Mouse (Mus musculus): Measurements from ENCODE around the gene Dok7. TPM values are rescaled to one million over a fixed set of nuclear protein-coding genes. Genes with fewer than 3 reads are reported as not detected.

Gene Dok7
- polyA plus RNA-seq, 1 experiment, result 15.8 TPM

DNA sequence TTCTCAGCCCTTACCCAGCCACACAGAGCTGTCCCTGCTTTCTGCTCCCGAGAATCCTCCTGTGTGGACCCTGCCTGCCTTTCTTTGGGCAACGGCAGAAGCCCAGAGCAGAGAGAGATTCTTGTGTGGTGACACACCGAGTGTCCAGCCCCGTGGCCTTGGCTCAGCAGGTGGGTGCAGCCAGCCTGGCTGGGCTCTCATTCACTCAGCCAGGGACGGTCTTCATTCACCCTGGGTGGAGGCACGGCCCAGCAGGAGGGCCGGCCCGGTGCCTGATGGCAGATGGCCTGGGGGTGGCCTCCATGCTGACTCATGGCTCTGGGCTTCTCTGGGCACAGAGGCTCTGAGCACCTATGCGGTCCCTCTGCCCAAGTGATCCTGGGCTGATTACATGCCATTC is 17.4 kb downstream of the Dok7 start:
- H3ac ChIP-seq (ENCODE audit: control insufficient read depth, insufficient read length, low read depth), result no peak overlapping the region
- no peaks in the 10 kb centered on the region for H3K27me3 ChIP-seq (ENCODE audit: control insufficient read depth, insufficient read depth, insufficient read length)
- H3K79me3 ChIP-seq (ENCODE audit: low read depth), result no peaks in the 10 kb centered on the region
- no peak overlapping the region for H3K4me3 ChIP-seq (ENCODE audit: insufficient read depth, poor library complexity, severe bottlenecking)
- no peaks in the 10 kb centered on the region for H3K36me3 ChIP-seq (ENCODE audit: control insufficient read depth, insufficient read depth)
- H3K79me2 ChIP-seq (ENCODE audit: control insufficient read depth, insufficient read depth), result no peaks in the 10 kb centered on the region
- TF ChIP-seq CTCF (IDR thresholded peaks at IDR 0.05; ENCODE audit: control insufficient read depth, insufficient read depth, insufficient read length), result no peak
- TF ChIP-seq MYOD1 (IDR thresholded peaks at IDR 0.05; ENCODE audit: control insufficient read depth, insufficient read length, low read depth), result peak; percentile 50

DNA sequence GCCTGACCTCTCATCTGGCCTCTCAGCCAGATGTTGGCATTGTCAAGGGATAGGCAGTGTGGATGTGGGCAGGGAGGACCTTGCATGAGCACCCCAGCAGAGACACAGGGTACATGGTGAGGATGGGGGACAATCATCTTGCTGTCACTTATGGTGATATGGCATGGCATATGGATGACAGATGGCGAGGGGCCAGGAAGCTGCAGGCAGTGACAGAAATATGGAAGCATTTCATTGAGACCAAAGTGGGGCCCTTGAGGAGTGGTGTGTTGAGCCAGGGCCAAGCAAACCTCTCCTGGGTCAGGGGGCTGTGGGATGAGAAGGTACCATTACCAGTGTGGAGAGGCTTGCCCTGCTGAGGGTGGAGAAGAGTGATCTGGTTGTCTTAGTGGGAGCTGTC is 19.8 kb downstream of the Dok7 start:
- TF ChIP-seq FOSL1 (IDR thresholded peaks at IDR 0.05; ENCODE audit: insufficient read depth, low read length, poor library complexity, severe bottlenecking) (no peak), USF1 (IDR thresholded peaks at IDR 0.05; ENCODE audit: low read depth) (no peak), MYOD1 (IDR thresholded peaks at IDR 0.05; ENCODE audit: control insufficient read depth, insufficient read length, low read depth) (no peak), CEBPB (IDR thresholded peaks at IDR 0.05; ENCODE audit: low read depth) (no peak), MYOG (IDR thresholded peaks at IDR 0.05; ENCODE audit: control insufficient read depth, extremely low read depth, insufficient read length) (no peak), MAX (IDR thresholded peaks at IDR 0.05) (no peak), CTCF (IDR thresholded peaks at IDR 0.05; ENCODE audit: control insufficient read depth, insufficient read depth, insufficient read length) (no peak)
- Histone ChIP-seq H3ac (ENCODE audit: control insufficient read depth, insufficient read length, low read depth) (no peak overlapping the region), H3K36me3 (ENCODE audit: control insufficient read depth, insufficient read depth) (no peaks in the 10 kb centered on the region), H3K4me3 (ENCODE audit: insufficient read depth, poor library complexity, severe bottlenecking) (no peak overlapping the region), H3K79me2 (ENCODE audit: control insufficient read depth, insufficient read depth) (no peaks in the 10 kb centered on the region), H3K27me3 (ENCODE audit: control insufficient read depth, insufficient read depth, insufficient read length) (no peaks in the 10 kb centered on the region), H3K79me3 (ENCODE audit: low read depth) (no peaks in the 10 kb centered on the region)

DNA sequence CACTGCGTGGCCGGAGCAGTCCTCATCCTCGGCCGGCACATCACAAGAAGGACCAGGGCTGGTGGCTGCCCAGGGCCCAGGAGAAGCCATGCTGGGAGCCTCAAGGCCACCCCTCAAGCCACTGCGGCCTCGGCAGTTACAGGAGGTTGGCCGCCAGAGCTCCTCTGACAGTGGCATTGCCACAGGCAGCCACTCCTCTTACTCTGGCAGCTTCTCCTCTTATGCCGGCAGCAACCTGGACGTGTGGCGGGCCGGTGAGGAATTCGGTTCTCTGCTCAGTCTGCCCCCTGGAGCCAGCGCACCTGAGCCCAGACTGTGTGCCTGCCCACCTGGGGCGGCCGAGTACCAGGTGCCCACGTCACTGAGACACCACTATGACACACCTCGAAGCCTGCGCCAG is 22.5 kb downstream of the Dok7 start:
- H3K36me3 ChIP-seq (ENCODE audit: control insufficient read depth, insufficient read depth), result no peaks in the 10 kb centered on the region
- no peak overlapping the region for H3K4me3 ChIP-seq (ENCODE audit: insufficient read depth, poor library complexity, severe bottlenecking)
- no peak overlapping the region for H3ac ChIP-seq (ENCODE audit: control insufficient read depth, insufficient read length, low read depth)
- no peaks in the 10 kb centered on the region for H3K27me3 ChIP-seq (ENCODE audit: control insufficient read depth, insufficient read depth, insufficient read length)
- TF ChIP-seq FOSL1 (IDR thresholded peaks at IDR 0.05; ENCODE audit: insufficient read depth, low read length, poor library complexity, severe bottlenecking) (no peak), USF1 (IDR thresholded peaks at IDR 0.05; ENCODE audit: low read depth) (no peak), MYOD1 (IDR thresholded peaks at IDR 0.05; ENCODE audit: control insufficient read depth, insufficient read length, low read depth) (no peak), CTCF (IDR thresholded peaks at IDR 0.05; ENCODE audit: control insufficient read depth, insufficient read depth, insufficient read length) (no peak), MYOG (IDR thresholded peaks at IDR 0.05; ENCODE audit: control insufficient read depth, extremely low read depth, insufficient read length) (no peak), MAX (IDR thresholded peaks at IDR 0.05) (no peak), CEBPB (IDR thresholded peaks at IDR 0.05; ENCODE audit: low read depth) (no peak)
- H3K79me3 ChIP-seq (ENCODE audit: low read depth), result no peaks in the 10 kb centered on the region
- no peaks in the 10 kb centered on the region for H3K79me2 ChIP-seq (ENCODE audit: control insufficient read depth, insufficient read depth)

DNA sequence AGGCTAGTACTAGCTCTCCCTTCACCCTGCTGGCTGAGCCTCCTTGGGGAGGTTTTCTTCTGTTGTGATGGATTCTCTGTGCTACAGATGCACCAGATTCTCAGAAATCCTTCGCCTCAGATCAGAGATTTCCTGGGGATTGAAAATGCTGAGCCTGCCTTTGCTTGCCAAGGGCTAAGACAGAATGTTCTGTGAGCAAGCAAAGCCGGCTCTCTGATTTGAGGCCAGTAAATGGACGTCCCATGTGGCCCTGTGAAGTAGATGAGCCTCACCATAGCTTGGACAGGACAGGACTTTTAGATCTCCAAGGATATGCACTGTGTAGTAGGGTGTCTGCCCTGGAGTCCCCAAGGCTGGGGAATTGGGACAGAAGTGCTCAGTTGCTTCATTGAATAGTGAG is 28.3 kb downstream of the Dok7 start:
- Histone ChIP-seq H3K79me3 (ENCODE audit: low read depth) (no peaks in the 10 kb centered on the region), H3K79me2 (ENCODE audit: control insufficient read depth, insufficient read depth) (no peaks in the 10 kb centered on the region), H3K27me3 (ENCODE audit: control insufficient read depth, insufficient read depth, insufficient read length) (no peaks in the 10 kb centered on the region), H3K36me3 (ENCODE audit: control insufficient read depth, insufficient read depth) (no peaks in the 10 kb centered on the region), H3K4me3 (ENCODE audit: insufficient read depth, poor library complexity, severe bottlenecking) (no peak overlapping the region), H3ac (ENCODE audit: control insufficient read depth, insufficient read length, low read depth) (no peak overlapping the region)
- no peak for TF ChIP-seq CEBPB (IDR thresholded peaks at IDR 0.05; ENCODE audit: low read depth)
- TF ChIP-seq FOSL1 (IDR thresholded peaks at IDR 0.05; ENCODE audit: insufficient read depth, low read length, poor library complexity, severe bottlenecking), result no peak
- no peak for TF ChIP-seq CTCF (IDR thresholded peaks at IDR 0.05; ENCODE audit: control insufficient read depth, insufficient read depth, insufficient read length)
- TF ChIP-seq MYOG (IDR thresholded peaks at IDR 0.05; ENCODE audit: control insufficient read depth, extremely low read depth, insufficient read length), result no peak
- TF ChIP-seq MYOD1 (IDR thresholded peaks at IDR 0.05; ENCODE audit: control insufficient read depth, insufficient read length, low read depth), result no peak
- no peak for TF ChIP-seq USF1 (IDR thresholded peaks at IDR 0.05; ENCODE audit: low read depth)
- TF ChIP-seq MAX (IDR thresholded peaks at IDR 0.05), result no peak

DNA sequence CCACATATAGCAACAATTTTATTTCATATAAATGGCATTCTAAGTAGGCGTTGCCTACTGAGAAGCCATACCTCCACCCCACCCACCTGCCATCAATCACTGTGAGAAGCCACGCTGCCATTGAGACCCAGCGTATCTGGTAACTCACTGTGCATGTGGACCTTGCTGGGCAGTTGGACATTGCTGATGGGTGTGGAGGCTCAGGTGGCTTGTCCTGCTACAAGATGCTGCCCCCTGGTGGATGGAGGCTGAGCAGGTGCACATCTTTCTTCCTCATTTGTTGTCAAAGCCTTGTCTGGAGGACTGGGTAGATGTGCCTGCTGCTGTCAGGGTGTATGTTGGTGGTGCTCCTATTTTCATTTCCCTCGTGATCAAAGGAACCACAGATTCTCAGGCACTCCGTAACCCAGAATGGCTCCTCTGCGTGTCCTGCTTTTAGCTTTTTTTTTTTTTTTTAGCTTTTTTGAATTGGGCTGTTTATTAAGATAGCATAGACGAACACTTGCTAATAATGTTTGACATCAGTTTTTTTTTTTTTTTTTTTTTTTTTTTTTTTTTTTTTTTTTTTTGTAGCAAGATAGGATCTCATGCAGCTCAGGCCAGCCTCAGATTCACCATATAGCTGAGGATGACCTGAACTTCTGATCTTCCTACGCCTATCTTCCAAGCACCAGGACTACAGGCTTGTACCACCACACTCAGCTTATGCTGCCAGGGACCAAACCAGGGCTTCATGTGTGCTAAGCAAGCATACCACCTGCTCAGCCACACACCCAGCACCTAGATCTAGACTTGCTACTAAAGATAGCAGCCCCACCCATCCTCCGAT is 32.4 kb downstream of the Dok7 start:
- Histone ChIP-seq H3K27me3 (ENCODE audit: control insufficient read depth, insufficient read depth, insufficient read length) (no peaks in the 10 kb centered on the region), H3K36me3 (ENCODE audit: control insufficient read depth, insufficient read depth) (peaks cover 4% of the 10 kb centered on the region), H3ac (ENCODE audit: control insufficient read depth, insufficient read length, low read depth) (no peak overlapping the region), H3K79me3 (ENCODE audit: low read depth) (no peaks in the 10 kb centered on the region), H3K79me2 (ENCODE audit: control insufficient read depth, insufficient read depth) (no peaks in the 10 kb centered on the region), H3K4me3 (ENCODE audit: insufficient read depth, poor library complexity, severe bottlenecking) (no peak overlapping the region)
- TF ChIP-seq MAX (IDR thresholded peaks at IDR 0.05) (peak; percentile 37), USF1 (IDR thresholded peaks at IDR 0.05; ENCODE audit: low read depth) (no peak), CTCF (IDR thresholded peaks at IDR 0.05; ENCODE audit: control insufficient read depth, insufficient read depth, insufficient read length) (peak; percentile 77), CEBPB (IDR thresholded peaks at IDR 0.05; ENCODE audit: low read depth) (no peak)

DNA sequence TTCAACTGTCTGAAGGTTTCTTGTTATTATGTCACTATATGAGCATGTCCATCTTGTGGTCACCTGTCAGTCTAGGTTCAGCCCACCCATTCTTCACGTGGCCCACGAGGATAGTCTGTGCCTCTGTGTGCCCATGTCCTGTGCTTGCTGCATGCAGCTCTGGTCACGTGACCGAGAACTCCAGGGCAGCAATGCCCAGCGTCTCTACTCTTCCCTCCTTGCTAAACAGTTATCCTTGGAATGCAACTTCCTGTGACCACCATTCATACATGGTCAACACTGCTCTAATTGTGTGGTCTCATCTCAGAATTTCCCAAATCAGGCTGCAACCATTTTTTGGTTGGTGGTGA is 33.0 kb downstream of the Dok7 start:
- no peak overlapping the region for H3ac ChIP-seq (ENCODE audit: control insufficient read depth, insufficient read length, low read depth)
- peaks cover 4% of the 10 kb centered on the region for H3K36me3 ChIP-seq (ENCODE audit: control insufficient read depth, insufficient read depth)
- H3K4me3 ChIP-seq (ENCODE audit: insufficient read depth, poor library complexity, severe bottlenecking), result no peak overlapping the region
- no peaks in the 10 kb centered on the region for H3K79me3 ChIP-seq (ENCODE audit: low read depth)
- no peak for TF ChIP-seq MYOG (IDR thresholded peaks at IDR 0.05; ENCODE audit: control insufficient read depth, extremely low read depth, insufficient read length)
- TF ChIP-seq USF1 (IDR thresholded peaks at IDR 0.05; ENCODE audit: low read depth), result peak; percentile 62
- H3K79me2 ChIP-seq (ENCODE audit: control insufficient read depth, insufficient read depth), result no peaks in the 10 kb centered on the region
- H3K27me3 ChIP-seq (ENCODE audit: control insufficient read depth, insufficient read depth, insufficient read length), result no peaks in the 10 kb centered on the region
